Mouse (Mus musculus): ENCODE data around the gene Bmi1.

GRCm38 (mm10) chr2:18698663-18699385 is 22.0 kb downstream of the Bmi1 start:
- TF ChIP-seq CTCF (IDR thresholded peaks at IDR 0.05; ENCODE audit: low read depth, low read length) (no peak), EP300 (IDR thresholded peaks at IDR 0.05; ENCODE audit: insufficient read depth, low read depth, low read length) (no peak)
